Mouse (Mus musculus): ENCODE measurements around the gene Kif26b.

Kif26b gene

GRCm38 (mm10) chr1:178585366-178586020 lies 56.6 kb downstream of the Kif26b start:
- in situ Hi-C loops (cut with MboI; ENCODE audit: low sequenced_read_pairs): no loop called here

GRCm38 (mm10) chr1:178590229-178591171 lies 61.6 kb downstream of the Kif26b start:
- in situ Hi-C loops (cut with MboI; ENCODE audit: low sequenced_read_pairs): no loop called here

GRCm38 (mm10) chr1:178597113-178597512 lies 68.2 kb downstream of the Kif26b start:
- in situ Hi-C loops (cut with MboI; ENCODE audit: low sequenced_read_pairs): no loop called here

GRCm38 (mm10) chr1:178597757-178598156 lies 68.8 kb downstream of the Kif26b start:
- in situ Hi-C loops (cut with MboI; ENCODE audit: low sequenced_read_pairs): no loop called here

- in situ Hi-C loops (cut with MboI; ENCODE audit: low sequenced_read_pairs): no loop called here
These were observed 72.1 kb downstream of the Kif26b start for GRCm38 (mm10) chr1:178600851-178601569.

GRCm38 (mm10) chr1:178609151-178609775 lies 80.3 kb downstream of the Kif26b start:
- in situ Hi-C loops (cut with MboI; ENCODE audit: low sequenced_read_pairs): no loop called here

GRCm38 (mm10) chr1:178611512-178611911 lies 82.6 kb downstream of the Kif26b start:
- in situ Hi-C loops (cut with MboI; ENCODE audit: low sequenced_read_pairs): no loop called here

- in situ Hi-C loops (cut with MboI; ENCODE audit: low sequenced_read_pairs): no loop called here
These were observed 92.4 kb downstream of the Kif26b start for GRCm38 (mm10) chr1:178621301-178621700.

- in situ Hi-C loops (cut with MboI; ENCODE audit: low sequenced_read_pairs): no loop called here
These were observed 95.0 kb downstream of the Kif26b start for GRCm38 (mm10) chr1:178623889-178624288.

- in situ Hi-C loops (cut with MboI; ENCODE audit: low sequenced_read_pairs): no loop called here
These were observed 98.0 kb downstream of the Kif26b start for GRCm38 (mm10) chr1:178626961-178627381.

- in situ Hi-C loops (cut with MboI; ENCODE audit: low sequenced_read_pairs): no loop called here
These were observed 101.1 kb downstream of the Kif26b start for GRCm38 (mm10) chr1:178630042-178630441.

- in situ Hi-C loops (cut with MboI; ENCODE audit: low sequenced_read_pairs): no loop called here
These were observed 102.9 kb downstream of the Kif26b start for GRCm38 (mm10) chr1:178631863-178632262.

GRCm38 (mm10) chr1:178634359-178635085 lies 105.6 kb downstream of the Kif26b start:
- in situ Hi-C loops (cut with MboI; ENCODE audit: low sequenced_read_pairs): no loop called here

- in situ Hi-C loops (cut with MboI; ENCODE audit: low sequenced_read_pairs): no loop called here
These were observed 106.5 kb downstream of the Kif26b start for GRCm38 (mm10) chr1:178635470-178635869.

- in situ Hi-C loops (cut with MboI; ENCODE audit: low sequenced_read_pairs): no loop called here
These were observed 108.4 kb downstream of the Kif26b start for GRCm38 (mm10) chr1:178637293-178637692.

GRCm38 (mm10) chr1:178639951-178640350 lies 111.0 kb downstream of the Kif26b start:
- in situ Hi-C loops (cut with MboI; ENCODE audit: low sequenced_read_pairs): no loop called here

- in situ Hi-C loops (cut with MboI; ENCODE audit: low sequenced_read_pairs): no loop called here
These were observed 112.0 kb downstream of the Kif26b start for GRCm38 (mm10) chr1:178640719-178641455.

GRCm38 (mm10) chr1:178641788-178642187 lies 112.9 kb downstream of the Kif26b start:
- in situ Hi-C loops (cut with MboI; ENCODE audit: low sequenced_read_pairs): no loop called here

GRCm38 (mm10) chr1:178644954-178645353 lies 116.0 kb downstream of the Kif26b start:
- in situ Hi-C loops (cut with MboI; ENCODE audit: low sequenced_read_pairs): no loop called here
